Mouse (Mus musculus) brain, embryonic 14.5 days (tissue): ENCODE data around the gene Rpl10a.

Source experiments
- CTCF ChIP-seq: fragments of 200-500 bp; IDR thresholded peaks from 2 replicates; pipeline ENCODE4 v1.5.1; 2012; ENCODE audit warnings: inconsistent platforms, mild to moderate bottlenecking, moderate library complexity, borderline replicate concordance; ENCODE audit not compliant: insufficient read depth, insufficient read length; ENCODE audit errors: extremely low read depth
- POLR2A ChIP-seq: fragments of 200-500 bp; IDR thresholded peaks from 2 replicates; pipeline ENCODE4 v1.6.1; 2012; ENCODE audit warnings: mild to moderate bottlenecking, inconsistent platforms, borderline replicate concordance; ENCODE audit not compliant: poor library complexity, insufficient read depth, insufficient read length, severe bottlenecking; ENCODE audit errors: extremely low read depth

DNA sequence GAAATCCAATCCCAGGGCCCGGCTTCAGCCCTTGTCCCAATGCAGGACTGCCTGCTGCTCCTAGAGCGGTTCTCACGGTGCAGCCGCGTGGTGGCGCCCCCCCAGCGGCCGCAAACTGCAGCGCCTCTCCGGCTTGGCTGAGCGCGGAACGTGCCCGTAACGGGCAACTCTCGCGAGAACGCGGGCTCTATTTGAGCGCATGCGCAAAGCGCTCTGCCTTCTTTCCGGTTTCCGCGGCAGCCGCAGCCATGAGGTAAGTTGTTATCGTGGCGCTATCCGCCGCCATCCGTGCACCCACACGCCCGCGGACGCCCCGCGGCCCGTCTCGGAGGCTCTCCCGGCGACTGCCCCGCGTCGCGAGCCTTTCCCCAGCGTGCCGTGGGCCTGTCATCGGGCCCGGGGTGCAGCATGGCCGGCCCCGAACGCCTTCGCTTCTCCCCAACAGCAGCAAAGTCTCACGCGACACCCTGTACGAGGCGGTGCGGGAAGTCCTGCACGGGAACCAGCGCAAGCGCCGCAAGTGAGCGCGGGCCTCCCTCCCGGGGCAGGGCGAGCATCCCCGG, at the start of gene Rpl10a:
- TF ChIP-seq CTCF = peak; percentile 77
- TF ChIP-seq POLR2A = peak; percentile 67; the same call in 1 of the 2 replicates
